Mouse (Mus musculus) ZHBTc4 (cell line): Measurements from ENCODE around the gene Srl.

Experiments
- DNase-seq: peaks from one replicate; pipeline ENCODE4 v3.0.0-alpha.2; 2011; ENCODE audit warnings: low read depth, low spot score

Srl gene

DNA sequence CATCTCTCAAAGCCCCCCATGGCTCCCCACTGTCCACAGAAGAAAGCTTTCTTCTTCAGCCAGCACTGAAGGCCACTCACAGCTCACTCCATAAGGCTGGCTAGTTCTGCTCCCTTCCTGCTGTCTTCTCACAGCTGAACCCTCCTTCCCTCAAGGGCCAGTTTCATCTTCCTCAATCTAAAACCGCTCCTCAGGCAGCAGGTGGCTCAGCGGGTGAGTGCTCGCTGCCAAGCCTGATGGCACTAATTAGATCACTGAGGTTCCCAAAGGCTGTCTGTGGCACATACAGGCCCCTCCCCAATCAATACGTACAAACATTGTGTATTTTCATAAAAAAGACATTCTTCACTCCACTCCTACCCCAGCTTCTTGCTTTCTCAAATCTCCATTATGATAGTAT is 22.5 kb downstream of the Srl start:
- no peak for DNase-seq

DNA sequence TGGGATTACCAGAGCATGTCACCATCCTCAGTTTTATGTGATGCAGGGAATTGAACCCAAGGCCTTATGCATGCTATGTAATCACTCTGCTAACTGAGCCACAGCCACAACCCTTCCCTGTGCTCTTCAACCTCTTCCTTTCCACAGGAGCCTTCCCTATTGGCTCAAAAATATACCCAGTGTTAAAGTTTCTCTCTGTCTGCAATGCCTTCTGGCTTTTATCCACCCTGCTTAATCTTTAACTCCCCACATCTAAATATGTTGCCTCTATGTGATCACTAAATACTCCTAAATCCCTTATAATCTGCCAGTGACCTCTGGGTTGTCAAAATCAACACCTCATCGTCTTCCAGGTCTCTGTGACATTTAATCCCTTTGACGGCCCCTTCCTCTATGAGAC is 23.7 kb downstream of the Srl start:
- no peak for DNase-seq

DNA sequence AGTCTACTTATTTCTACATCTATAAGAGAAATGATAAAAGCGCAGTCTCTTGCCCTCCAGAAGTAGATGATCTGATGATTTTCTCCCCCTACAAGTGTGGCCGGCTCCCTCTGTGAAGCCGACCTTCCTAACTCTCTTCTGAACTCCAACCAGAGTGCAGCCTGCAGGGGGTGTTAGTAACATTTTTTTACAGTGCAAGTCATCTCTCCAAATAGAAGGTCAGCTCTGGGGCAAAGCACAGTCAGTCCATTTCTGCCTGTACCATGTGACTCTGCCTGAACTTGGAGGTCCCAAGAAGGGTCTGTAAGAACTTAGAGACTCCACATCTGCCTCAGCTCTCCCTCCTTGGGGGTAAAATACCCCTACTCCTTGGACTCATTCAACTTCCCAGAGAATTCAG is 27.2 kb downstream of the Srl start:
- DNase-seq: no peak

DNA sequence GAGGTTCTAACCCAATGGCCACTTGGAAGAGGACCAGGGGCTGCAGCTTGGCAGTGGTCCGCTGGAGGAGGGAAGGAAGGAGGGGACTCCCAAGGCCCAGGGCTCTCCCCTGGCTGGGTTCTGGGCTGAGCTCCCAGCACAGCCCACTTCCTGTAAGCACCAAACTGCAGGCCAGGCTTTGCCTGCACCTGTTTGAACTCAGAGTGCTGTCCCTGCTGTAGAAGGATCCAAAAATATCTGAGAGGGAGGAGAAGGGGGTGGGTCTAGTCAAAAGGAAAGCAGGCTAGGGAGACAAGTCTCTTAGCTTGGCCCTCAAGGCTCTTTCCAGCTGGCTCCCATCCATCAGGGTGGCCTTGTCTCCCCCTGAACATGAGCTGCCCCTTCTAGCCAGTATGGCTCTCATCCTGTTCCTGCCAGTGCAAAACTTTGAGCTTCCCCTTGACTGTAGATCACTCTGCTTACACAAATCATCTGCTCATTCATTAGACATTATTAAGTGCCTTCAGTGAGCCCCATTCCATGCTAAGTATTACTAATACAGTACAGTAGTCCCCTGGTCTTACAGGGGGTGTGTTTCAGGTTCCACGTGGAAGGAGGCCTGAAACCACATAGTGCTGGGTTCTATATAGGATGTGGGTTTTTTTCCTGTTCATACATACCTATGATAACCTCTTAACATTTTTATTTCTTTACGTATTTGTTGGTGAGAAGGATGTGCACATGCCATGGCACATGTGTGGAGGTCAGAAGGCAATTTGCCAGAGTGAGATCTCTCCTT is 28.8 kb downstream of the Srl start:
- no peak for DNase-seq

DNA sequence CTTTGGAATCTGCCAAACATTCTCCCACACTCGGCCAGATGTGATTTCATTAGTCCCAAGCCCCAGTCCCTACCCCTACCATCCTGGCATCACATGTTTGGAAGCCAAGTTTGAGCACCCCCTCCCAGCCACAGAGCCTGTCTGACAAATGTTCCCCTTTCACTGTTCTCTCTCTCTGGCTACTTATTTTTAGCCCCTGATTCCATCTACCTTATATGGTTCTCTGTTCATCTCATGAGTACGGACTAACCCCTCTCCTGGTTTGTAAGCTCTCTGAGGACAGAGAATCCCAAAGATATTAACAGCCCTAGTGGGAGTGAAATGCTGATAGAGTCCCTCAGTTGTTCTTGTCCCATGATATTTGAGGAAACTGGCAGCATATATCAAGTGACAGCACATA is 30.2 kb downstream of the Srl start:
- no peak for DNase-seq

DNA sequence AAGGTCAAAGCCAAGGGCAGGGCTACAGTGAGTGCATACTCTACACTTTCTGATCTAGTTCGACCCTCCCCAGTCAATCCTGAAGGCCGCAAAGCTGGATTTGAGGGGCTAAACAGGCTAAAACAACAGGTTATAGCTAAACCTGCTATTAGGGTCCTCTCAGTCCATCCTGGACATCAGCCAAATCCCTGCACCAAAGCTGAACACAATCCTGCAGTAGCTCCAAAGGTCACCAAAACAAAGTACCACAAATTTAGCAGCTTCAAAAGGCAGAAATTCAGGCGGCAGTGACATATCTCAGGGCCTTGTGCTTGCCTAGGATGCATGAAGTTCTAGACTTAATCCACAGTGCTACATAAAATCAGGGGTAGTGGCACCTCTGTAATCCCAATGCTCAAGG is 35.4 kb downstream of the Srl start:
- no peak for DNase-seq

DNA sequence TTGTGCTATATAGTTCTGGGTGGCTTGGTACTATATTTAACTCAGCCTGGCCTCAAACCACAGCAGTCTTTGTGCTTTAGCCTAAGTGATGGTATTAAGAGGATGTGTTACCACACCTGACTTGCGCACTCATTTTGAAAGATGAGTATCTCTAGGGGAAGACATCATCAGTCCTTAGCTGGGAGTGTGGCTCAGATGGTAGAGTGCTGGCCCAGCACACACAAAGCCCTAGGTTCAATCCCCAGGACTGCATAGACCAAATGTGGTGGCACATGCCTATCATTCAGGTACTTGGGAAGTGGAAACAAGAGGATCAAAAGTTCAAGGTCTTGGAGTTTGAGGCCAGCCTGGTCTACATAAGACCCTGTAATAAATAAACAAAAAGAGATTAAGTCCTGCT is 38.1 kb downstream of the Srl start:
- no peak for DNase-seq

DNA sequence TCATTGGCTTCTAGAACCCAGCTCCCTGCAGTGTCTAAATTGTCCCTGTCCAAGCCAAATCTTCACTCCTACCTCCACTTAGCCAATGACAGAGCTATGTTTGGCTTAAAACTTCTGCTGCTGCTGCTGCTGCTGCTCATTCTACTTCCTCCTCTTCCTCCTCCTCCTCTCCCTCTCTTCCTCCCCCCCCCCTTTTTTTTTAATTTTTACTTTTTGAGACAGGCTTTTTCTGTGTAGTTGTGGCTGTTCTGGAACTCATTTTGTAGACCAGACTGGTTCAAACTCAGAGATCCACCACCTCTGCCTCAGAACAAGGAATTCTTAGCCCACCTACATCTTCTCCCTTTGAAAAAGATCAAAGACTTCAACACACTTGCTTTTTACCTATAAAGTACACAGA is 39.0 kb downstream of the Srl start:
- DNase-seq: no peak

DNA sequence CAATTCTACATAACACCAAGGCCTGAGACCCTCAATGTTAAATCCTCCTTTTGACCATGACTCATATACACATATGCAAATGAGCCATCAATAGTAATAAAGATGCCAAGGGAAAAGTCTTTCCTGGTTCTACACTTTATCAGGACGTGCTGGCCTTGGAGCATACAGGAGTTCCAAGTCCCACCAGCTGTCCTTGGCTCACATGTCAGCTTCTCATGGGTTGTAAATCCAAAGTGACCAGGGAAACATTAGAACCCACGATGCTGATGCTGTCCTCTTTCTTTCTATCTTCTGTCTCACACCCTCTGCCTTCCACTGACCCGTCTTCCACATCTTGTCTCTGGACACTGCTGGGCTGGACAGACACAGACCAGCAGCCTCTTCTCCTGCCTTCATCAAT is 39.9 kb downstream of the Srl start:
- DNase-seq: no peak

DNA sequence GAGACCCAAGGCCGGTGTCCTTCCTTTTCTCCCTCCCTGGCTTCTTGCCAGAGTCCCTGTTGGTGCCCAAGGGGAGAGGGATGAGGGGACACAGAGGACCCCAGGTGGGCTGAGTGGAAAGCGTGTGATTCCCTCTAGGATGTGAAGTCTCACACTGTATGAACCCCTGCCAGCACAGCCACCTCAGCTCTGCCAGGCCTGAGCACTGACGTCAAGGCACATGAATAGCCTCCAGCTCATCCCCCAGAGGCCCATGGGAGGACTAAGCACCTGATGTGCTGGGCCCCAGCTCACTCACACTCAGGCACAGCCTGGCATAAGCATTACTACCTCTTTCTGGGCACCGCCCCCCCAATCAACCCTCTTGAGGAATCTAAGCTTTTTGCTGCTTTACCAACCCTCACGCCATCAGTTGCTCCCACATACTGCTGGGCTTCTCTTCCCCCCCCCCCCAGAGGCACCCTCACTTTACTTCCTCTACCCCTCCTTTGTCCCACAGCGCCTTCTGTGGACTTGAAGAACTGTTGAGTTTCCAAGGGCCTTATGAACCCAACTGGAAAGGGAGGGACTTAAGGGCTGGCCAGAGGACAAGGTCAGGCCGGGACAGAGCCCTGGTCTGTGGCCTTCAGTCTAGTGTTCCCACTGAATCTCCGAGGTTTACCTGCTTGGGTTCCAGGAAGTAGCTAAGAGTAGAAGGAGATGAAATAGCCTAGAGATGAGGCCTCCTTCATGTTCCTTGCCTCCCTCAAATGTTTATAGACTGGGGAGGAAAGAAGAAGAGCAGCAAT is 40.8 kb downstream of the Srl start:
- no peak for DNase-seq

DNA sequence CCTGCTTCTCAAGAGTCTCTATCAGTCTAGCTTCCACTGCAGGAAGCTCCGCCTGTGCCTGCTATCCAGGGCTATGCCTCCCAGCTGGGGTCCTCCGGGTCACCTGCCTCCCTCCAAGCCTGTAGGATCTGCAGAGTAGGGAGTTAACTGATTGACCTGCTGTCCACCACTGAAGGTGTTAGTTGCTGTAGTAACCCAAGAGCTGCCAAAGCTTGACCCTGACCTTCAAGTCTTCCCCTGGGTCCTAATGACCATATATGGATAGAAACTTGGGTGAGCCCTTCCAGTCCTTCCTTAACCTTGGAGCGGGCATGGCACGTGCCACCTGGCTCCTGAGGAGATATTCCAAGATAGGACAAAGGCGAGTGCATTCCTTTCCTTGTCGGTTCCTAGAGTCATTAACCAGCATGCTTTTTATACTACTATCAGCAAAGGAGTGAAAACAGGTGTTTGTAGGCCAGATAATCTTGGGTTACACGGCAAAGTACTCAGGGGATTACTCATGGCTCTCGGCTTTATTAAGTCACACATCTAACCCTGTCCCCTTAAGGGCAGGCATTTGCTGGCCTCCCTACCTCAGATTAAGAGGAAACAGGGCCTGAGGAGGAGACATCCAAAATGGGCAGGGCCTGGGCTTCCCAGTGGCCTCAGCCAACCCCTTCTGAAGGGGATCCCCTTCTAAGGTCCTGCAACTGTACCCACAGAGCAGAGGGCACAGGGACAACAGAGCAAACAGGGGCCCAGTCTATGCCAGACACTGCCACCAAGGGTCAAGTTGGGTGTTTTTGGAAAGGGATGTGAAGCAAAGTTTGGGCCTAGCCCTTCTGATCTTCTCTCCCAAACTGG is 43.6 kb downstream of the Srl start:
- peak; percentile 78 for DNase-seq

DNA sequence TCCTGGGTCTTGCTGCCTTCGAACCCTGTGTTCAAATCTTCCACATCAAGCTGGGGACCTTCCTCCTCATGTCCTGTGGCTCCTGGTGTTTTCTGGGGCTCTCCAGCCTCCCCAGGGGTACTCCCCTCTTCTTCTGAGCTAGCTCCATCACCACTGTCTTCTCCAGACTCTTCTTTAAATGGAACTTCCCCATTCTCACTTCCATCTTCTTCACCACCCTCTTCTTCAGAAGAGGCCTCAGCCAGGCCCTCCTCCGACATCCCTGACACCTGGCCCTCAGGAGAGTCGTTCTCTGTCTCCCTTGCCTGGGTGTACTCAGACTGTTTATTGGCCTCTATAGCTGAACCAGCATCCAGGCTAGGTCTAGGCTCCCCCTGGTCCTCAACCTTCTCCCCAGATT is 45.1 kb downstream of the Srl start:
- DNase-seq: no peak

DNA sequence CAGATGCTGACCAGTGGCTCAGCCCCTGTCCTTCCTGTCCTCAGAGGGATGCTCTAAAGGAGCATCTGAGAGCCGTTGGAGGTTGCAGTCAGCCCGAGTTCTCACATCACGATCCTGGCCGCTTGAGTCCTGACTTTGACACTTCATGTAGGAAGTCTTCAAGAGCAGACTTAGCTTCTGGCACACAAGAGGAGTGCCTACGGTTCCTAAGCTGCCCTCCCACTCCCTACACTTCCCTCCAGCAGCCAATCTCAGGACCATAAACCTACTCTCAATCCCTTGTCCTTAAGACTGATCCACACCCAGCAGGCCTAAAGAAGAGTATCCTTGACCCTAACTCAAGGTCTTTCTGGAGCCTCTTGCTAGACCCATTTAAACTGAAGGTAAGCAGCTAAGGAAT is 45.8 kb downstream of the Srl start:
- DNase-seq: peak; percentile 24

DNA sequence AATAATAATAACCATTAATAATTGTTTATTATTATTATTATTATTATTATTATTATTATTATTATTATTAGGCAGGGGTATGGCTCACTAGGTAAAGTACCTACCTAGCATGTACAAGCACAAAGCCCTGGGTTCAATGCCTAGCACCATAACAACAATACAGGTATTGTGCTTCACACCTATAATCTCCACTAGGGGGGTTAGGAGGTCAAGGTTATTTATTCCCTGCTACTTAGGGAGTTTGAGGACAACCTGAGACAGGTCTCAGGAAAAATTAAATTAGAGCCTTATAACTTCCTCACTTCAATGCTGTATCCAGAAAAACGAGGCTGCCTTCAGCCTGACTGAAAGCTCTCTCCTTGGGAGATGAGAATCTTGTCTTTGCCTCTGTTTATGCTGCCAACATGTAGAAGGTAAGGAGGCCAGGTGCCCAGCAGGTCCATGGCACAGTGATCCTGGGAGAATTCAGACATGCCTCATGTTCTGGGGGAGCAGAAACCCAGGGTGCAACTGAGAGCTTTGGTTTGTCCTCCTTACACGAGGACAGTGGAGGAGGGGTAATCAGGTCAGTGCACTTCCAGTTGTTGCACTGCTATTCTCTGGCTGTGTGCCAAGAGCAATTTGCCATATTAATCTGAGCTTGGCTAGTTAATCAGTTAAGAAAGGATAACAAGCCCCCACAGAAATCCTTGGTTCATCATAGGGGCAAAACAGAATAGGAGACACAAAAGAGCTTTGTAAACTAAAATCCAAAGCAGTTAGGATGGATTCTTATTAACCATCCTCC is 48.6 kb downstream of the Srl start:
- no peak for DNase-seq

DNA sequence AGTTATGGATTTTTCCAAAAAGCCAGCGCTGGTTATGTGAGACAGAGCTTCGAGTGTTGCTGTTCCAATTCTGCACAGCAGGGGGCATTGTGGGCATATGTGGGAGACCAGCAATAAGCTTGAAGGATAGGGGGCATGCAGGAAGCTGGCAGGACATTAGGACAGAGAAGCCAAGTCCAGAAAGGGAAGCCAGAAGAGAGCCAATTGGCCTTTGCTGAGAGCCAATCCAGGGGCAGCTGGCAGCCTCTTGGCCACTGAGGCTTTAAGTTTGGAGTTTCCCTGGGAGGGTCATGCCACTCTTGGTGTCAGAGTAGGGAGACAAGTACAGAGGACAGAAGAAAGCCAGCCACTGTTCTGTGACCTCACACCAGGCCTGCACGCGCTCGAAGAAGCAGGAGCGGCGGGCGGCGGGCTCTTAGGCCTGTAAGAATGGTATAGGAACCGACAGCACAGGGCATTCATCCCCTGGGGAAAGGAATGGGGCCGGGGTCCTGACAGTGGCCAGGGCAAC is 52.4 kb downstream of the Srl start:
- DNase-seq: peak; percentile 83

DNA sequence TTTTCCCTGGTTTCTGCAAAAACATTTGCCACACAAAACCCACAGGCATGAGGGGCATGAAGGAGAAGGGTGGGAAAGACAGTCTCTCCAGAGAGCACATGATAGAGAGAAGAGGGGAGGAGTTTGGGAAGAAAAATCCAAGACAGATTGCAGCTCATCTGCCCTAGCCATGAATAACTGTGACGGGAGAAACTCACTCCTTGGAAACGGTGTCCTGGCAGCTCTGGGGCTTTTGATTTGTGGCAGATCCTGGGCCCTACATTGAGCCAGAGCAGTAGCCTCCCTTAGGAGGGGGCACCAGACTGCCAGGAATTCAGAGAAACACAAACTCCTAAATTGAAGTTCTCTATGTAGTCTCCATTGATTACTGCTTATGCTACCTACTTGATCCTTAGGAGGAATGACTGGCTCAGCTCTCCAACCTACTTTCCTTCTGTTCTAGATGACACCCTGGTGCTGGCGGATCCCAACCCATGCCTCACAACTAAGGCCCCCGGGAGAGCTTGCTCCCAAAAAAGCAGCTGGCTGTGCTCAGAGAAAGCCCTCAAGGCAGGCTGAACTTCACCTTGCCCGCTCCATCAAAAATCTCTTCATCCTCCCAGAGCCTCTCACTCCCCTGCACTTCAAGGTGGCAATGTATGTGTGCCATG is 60.9 kb downstream of the Srl start:
- no peak for DNase-seq

DNA sequence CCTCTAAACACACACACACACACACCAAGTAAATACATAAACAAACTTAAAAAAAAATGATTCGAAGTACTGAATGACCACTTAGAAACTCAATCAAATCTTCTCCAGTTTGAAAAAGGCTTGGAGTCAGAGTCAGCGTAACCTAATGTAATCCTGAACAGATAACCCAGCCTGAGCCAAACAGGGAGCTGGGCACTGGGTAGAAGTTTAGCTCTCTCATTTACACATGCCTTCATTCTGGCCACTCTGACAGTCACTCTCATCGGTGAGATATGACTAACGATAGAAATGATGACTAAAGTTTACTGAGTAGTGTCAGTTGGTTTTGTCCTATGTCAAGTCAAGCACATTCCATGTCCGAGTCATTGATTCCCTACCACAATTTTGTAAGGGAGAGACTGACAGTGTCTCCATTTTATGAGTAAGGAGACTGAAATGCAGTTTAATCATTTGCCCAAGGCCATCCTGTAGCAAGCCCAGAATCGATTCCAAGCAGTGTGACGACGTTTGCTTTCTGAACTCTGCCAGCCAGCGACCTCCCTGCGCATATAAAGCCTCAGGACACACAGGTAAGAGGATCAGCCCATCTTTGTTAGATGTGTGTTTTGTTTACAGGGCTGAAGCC is 63.9 kb downstream of the Srl start:
- DNase-seq: no peak

DNA sequence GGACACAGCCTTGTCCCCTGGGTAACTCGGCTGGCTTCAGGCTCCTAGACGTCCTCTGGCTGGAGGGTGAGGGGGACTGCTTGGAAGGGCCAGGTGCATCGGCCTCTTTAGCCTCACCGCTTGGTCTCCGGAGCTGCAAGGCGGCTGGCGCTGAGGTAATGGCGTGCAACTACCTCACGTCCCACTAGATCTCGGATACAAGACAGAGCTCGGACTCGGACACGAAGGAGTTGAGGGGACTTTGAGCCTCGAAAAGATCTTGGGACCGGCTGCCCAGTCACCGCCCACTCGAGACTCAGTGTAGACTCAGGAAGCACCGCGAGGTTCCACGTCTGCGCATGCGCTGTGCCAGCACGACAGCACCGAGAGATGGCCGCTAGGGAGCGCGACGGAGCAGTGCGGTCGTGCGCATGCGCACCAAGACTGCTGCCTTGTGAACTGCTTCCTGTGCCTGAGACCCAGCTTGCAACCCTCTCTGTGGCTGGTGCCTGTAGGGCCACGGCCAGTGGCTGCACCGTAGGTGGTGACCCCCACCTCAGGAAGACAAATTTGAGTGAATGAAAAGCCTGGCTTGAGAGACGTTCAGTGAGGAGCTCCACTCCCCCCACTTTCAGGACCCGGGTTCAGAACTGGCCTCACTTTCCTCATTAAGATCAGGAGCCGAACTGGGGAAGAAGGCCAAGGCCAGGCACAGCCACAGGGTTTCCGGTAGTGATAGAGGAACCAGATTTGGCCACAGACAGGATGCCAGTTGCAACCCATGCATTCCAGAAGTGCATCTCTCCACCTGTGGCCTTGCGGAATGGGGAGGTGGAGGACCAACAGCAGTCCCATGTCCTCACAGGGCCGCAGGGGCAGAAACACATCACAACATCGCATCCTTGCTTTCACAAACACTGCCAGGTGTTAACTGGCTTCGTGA is 66.5 kb downstream of the Srl start:
- peak; percentile 98 for DNase-seq
